Mouse (Mus musculus): ENCODE results near the gene Atp6v1e1.
"Not testable (repeated sequence)": the region's sequence is repeated elsewhere in the genome, so short reads cannot be mapped to it uniquely, and the experiment has no call there.

Atp6v1e1 gene

DNA sequence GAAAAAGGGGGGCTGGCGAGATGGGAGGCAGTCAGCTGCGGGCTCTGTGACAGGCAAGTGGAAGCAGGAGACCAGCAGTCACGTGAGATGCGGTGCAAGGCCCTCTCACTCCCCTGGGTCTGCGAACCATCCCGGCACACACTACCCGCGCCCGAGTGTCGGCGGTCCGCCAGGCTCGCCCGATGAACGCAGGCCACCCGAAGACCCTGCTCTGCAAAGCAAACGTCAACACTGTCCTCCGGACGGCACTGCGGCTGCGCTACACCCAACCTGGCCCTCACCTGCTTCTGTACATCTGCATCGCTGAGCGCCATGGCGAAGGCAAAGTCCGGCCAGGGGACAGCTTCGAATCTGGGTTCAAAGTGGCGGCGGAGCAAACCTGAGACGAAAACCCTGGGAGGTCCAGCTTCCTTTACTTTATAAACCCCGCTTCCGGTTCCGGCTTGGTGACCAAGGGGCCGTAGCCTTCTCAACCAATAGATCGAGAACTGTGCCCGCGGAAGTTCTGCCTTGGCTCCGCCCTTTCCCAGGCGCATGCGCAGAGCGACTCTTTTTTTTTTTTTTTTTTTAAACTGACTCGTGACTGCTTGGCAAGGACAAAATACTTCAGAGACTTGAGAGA is at the start of gene Atp6v1e1:
TSS of gene Atp6v1e1 (minus strand) at position 487 of the 622 bp plus-strand sequence.
- peak; percentile 96 to 97 for DNase-seq (ENCODE audit: low spot score in 2 of 2)

GRCm38 (mm10) chr6:120871286-120871685 is 48.7 kb upstream of the Atp6v1e1 start:
- no peak for DNase-seq (ENCODE audit: low spot score in 2 of 2)

DNA sequence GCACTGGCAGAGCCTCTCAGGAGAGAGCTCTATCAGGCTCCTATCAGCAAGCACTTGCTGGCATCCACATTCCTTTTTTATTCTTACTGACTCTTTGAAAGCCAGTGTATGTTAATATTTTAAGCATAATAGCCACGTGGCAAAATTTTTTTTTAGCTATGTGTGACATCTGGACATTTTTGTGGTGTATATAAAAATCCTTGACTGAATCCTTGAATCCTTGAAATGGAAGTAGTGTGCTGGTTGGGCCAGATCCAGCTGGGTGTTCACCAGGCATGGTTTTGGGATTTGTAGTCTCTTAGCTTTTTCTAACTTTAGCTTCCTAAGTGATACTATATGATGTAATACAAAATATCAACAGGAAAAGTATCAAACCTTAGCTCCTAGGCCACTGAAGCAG is 46.2 kb upstream of the Atp6v1e1 start:
- DNase-seq (ENCODE audit: low spot score in 2 of 2) = peak; percentile 76 to 82

GRCm38 (mm10) chr6:120866051-120866814 is 43.6 kb upstream of the Atp6v1e1 start:
- DNase-seq (ENCODE audit: low spot score in 2 of 2) = no peak

DNA sequence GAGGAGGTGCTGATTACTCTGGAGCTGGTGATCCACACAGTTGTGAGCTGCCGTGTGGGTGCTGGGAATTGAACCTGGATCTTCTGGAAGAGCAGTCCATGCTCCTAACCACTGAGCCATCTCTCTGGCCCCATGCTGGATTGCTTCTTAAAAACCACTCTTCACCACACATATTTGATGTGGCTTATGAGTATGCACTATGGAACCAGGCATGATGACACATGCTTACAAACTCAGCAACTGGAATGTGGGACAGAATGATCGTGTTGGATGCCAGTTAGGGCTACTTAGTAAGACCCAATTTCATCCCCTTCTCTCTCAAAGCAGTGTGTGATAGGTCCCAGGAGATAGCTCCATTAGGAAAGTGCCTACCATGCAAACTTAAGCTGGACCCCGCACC is 37.5 kb upstream of the Atp6v1e1 start:
- no peak for DNase-seq (ENCODE audit: low spot score in 2 of 2)

GRCm38 (mm10) chr6:120858217-120858711 is 35.7 kb upstream of the Atp6v1e1 start:
- DNase-seq (ENCODE audit: low spot score in 2 of 2) = peak; percentile 62 to 79

GRCm38 (mm10) chr6:120854413-120854812 is 31.8 kb upstream of the Atp6v1e1 start:
- DNase-seq (ENCODE audit: low spot score in 2 of 2) = no peak

GRCm38 (mm10) chr6:120850720-120851119 is 28.1 kb upstream of the Atp6v1e1 start:
- DNase-seq (ENCODE audit: low spot score in 2 of 2) = not testable (repeated sequence)

DNA sequence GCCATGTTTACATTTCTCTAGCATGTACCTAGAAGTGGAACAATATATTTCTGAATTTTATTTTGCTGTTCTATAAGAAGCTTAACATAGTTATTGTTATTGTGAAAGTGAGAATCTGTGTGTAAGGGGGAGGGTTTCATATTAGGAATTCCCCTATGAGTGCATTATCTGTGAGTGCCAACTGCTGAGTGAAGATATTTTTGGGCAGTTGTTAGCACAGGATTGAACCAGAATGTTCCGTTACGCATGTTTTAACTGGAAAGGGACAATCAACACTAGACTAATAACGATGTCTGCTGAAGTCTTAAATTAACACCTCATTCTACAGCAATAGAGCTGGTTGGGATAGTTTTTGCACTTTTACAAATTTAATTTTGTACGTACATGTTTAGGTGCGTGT is 19.2 kb upstream of the Atp6v1e1 start:
- no peak for DNase-seq (ENCODE audit: low spot score in 2 of 2)

- no peak for DNase-seq (ENCODE audit: low spot score in 2 of 2)
These were observed 17.7 kb upstream of the Atp6v1e1 start for GRCm38 (mm10) chr6:120840258-120840657.

DNA sequence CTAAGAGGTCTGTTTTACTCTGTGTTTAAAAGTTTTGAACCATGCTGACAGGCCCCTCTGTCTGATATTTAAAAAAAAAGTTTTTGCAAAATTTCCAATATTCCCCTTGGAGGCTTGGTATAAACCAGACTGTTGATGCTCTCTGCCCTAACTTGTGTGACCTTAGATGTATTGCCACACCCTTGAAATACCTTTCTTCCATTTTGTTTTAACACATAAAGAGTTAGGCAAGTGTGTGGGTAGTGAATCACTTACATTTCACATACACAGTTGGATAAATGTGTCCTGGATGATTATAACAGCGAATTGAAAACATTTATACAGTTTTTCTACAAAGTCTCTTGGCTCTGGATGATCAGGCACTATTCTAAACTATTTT is 14.5 kb upstream of the Atp6v1e1 start:
- DNase-seq (ENCODE audit: low spot score in 2 of 2) = no peak

DNA sequence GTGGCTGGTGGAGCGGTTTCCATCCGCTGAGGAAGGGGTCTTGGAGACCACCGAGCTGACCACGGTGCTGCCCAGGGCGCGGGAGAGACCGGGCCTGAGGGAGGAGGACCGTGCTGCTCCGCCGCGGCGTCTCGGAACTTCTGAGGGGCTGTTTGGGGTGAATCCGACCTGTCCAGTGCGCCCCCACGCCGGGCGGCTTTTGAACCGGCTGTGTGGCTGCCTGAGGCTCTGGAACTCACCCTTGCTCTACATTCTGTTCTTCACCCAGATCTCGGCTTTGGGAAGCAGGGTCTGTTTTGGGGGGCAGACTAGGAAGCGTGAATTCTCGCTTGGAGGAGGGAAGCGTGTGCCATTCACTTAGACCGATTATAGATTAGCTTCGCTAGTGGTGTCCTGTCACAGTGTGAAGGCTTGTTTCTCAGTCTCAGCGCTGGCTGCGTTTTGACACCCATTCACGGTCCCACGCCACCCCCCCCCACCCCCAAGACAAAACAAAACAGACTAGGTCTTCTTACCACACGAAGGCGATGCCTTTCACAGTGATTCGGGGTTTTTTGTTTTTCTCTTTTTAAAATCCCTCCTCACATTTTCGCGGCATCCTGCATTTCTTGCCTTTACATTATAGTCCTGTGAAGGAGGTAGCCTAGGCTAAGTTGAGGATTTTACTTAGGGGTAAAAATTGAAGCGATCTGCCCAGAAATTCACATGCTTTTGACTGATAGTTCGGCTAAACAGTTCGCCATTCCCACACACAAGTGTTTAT is 14.0 kb upstream of the Atp6v1e1 start:
- DNase-seq (ENCODE audit: low spot score in 2 of 2) = no peak

- peak; percentile 93 to 95 for DNase-seq (ENCODE audit: low spot score in 2 of 2)
These were observed 13.1 kb upstream of the Atp6v1e1 start, which contains the start of gene Bcl2l13 for GRCm38 (mm10) chr6:120835474-120836374. Bcl2l13 (plus strand) TSS chr6:120836212.

DNA sequence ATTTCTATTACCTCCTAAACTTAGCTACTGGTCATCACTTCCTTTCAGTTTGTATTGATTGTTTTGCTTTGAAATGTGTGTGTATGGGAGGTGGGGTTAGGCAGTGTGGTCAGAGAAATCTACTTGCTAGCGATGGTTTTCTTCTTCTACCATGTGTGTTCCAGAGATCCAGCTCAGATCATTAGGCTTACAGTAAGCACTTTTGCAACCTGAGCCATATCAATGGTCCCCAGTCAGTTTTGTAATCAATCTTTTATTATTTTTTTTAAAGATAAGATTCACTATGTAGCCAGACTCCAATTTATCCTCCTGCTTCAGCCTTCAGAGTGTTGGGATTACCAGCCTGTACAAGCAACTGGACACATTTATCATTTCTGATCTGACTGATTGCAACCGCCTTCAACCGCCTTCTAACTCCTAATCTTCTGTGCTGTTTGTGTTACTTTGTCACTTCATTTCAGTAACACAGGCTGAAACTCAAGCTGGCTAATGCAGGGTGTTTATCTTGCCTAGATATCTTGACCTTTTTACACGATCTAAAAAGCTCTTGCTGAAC is 12.3 kb upstream of the Atp6v1e1 start:
- DNase-seq (ENCODE audit: low spot score in 2 of 2) = no peak

DNA sequence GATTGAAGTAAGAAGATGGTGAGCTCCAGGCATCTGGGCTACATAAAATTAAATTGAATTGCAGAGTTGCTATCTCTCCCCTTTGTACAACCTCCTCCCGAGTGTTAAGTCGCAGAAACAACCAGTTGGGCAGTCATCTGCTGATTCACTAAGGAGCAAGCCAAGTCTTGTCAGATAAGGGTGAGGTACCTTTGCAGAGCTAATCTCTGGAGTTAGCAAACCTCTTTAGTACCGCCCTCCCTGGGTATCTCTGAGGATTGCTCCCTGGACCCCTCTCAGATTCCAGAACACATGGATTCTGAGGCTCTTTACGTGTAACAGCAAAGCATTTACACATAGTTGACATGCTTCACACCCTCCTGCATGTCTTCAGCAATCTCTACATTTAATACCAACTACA is 9.5 kb upstream of the Atp6v1e1 start:
- no peak for DNase-seq (ENCODE audit: low spot score in 2 of 2)

GRCm38 (mm10) chr6:120830866-120831608 is 8.4 kb upstream of the Atp6v1e1 start:
- no peak for DNase-seq (ENCODE audit: low spot score in 2 of 2)

DNA sequence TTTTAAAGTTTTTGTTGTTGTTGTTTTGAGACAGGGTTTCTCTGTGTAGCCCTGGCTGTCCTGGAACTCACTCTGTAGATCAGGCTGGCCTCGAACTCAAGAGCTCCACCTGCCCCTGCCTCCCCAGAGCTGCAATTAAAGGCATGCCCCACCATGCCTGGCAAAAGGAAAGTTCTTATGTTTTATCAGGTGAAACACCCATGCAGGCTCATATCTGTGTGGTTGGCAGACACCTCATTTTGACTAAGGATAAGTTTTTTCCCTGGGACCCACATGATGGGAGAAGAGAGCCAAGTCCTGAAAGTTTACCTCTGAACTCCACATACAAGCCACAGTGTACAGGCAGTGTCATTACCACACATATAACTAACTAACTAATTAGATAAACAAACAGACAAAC is 7.5 kb upstream of the Atp6v1e1 start:
- no peak for DNase-seq (ENCODE audit: low spot score in 2 of 2)

- peak in 1 of 2 experiments; percentile 32 for DNase-seq (ENCODE audit: low spot score in 2 of 2)
These were observed 483 bp upstream of the Atp6v1e1 start for GRCm38 (mm10) chr6:120822937-120823614.

- DNase-seq (ENCODE audit: low spot score in 2 of 2) = no peak
These were observed 878 bp downstream of the Atp6v1e1 start for GRCm38 (mm10) chr6:120821715-120822114.

- DNase-seq (ENCODE audit: low spot score in 2 of 2) = no peak
These were observed 1.7 kb downstream of the Atp6v1e1 start for GRCm38 (mm10) chr6:120820941-120821340.

Measured in right cerebral cortex, postnatal 10 days (tissue).